Mouse (Mus musculus) hindbrain, postnatal 0 days (tissue): ENCODE measurements around the gene Acsl3. TPM values are rescaled to one million over a fixed set of nuclear protein-coding genes. Genes with fewer than 3 reads are reported as not detected.
A peak's percentile ranks its signal among the peaks of the same experiment; 100 is the strongest.

Experiments used
- ATAC-seq: fragments of 200-750 bp; cut with Nextera tagmentation; 2 replicates; pipeline ENCODE4 v1.8.0; 2017; ENCODE audit warnings: mild to moderate bottlenecking, moderate TSS enrichment, moderate library complexity
- DNase-seq: peaks from one replicate; pipeline ENCODE4 v3.0.0-alpha.2; 2015; ENCODE audit warnings: low spot score
- H3K27ac ChIP-seq: fragments of 300-500 bp; sonication (generic); 2 replicates; pipeline ENCODE4 v1.5.1; 2014; ENCODE audit warnings: mild to moderate bottlenecking
- H3K27me3 ChIP-seq: fragments of 300-500 bp; sonication (generic); 2 replicates; pipeline ENCODE4 v1.6.1; 2014; ENCODE audit warnings: low read length, mixed read lengths; ENCODE audit not compliant: insufficient read depth
- H3K36me3 ChIP-seq: fragments of 300-500 bp; sonication (generic); 2 replicates; pipeline ENCODE4 v1.6.1; 2014; ENCODE audit warnings: low read length, mixed read lengths; ENCODE audit not compliant: insufficient read depth
- H3K4me1 ChIP-seq: fragments of 300-500 bp; sonication (generic); 2 replicates; pipeline ENCODE4 v1.6.1; 2014; ENCODE audit warnings: antibody characterized with exemption, low read length, mixed read lengths; ENCODE audit not compliant: insufficient read depth
- H3K4me2 ChIP-seq: fragments of 300-500 bp; sonication (generic); 2 replicates; pipeline ENCODE4 v1.6.1; 2014; ENCODE audit warnings: low read depth, mild to moderate bottlenecking, low read length, moderate library complexity, mixed read lengths
- H3K4me3 ChIP-seq: fragments of 300-500 bp; sonication (generic); 2 replicates; pipeline ENCODE4 v1.5.1; 2014; ENCODE audit warnings: low read length
- H3K9ac ChIP-seq: fragments of 300-500 bp; sonication (generic); replicated peaks from 2 replicates; pipeline ENCODE4 v1.6.1; 2014; ENCODE audit warnings: mild to moderate bottlenecking, low read length, moderate library complexity, mixed read lengths
- H3K9me3 ChIP-seq: fragments of 300-500 bp; sonication (generic); 2 replicates; pipeline ENCODE4 v1.6.1; 2016; ENCODE audit warnings: low read length, mixed read lengths
- CTCF ChIP-seq: IDR thresholded peaks from 2 replicates; pipeline ENCODE4 v1.5.1; 2016; ENCODE audit warnings: antibody characterized with exemption, control low read depth, low read depth
- WGBS: fragments of 180-500 bp; shearing (Covaris S2); extraction: QIAGEN DNeasy Blood & Tissue Kit; methylation state at CpG from one replicate; pipeline ENCODE4 v1.1.7; 2014; 5-methylcytosine and 5-hydroxymethylcytosine counted together
- polyA plus RNA-seq: library from polyadenylated mRNA; unstranded; fragments of >200 nt; fragmentation: Nextera tagmentation; extraction: Ambion mirVana; gene quantifications from 2 replicates; pipeline ENCODE4 v1.2.1, GENCODE M21; 2015
- total RNA-seq: library from RNA; depleted of rRNA; stranded (reverse); fragments of >200 nt; gene quantifications from 2 replicates; pipeline ENCODE4 v1.2.3, GENCODE M21; 2014

The Acsl3 gene
- total and polyA plus RNA-seq, 2 experiments from 2014 or later: 79.2 to 86.3 TPM

DNA sequence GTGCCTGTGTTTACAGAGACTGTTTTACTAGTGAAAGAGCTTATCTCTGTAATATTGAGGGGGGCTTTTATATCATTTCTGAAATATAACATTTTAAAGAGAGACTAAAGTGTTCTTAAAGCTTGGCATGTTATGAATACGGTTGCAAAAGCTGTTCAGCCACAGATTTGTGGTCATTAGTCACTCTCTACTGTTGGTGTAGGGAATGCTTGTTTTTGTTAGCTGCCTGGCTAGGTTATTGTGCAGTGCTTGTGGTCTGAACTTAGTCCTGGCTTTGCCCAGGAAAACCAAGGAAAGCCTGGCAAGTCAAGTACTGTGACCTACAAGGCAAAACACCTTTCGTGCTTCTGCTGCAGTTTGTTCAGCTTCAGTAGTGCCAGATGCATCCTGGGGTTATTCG is 44.1 kb downstream of the Acsl3 start:
- ATAC-seq: no peak
- no peaks in the 10 kb centered on the region for H3K27me3 ChIP-seq
- H3K4me1 ChIP-seq: no peaks in the 10 kb centered on the region
- H3K9ac ChIP-seq: no peak overlapping the region
- no peaks in the 10 kb centered on the region for H3K9me3 ChIP-seq
- H3K36me3 ChIP-seq: peaks cover 44% of the 10 kb centered on the region; the same call in 1 of the 2 replicates
- H3K4me3 ChIP-seq: no peak overlapping the region
- H3K4me2 ChIP-seq: no peak overlapping the region
- 83% methylated on average over 3 of the region's 3 CpGs for WGBS
- H3K27ac ChIP-seq: no peak overlapping the region
- no peak for DNase-seq
- no peak for TF ChIP-seq CTCF

DNA sequence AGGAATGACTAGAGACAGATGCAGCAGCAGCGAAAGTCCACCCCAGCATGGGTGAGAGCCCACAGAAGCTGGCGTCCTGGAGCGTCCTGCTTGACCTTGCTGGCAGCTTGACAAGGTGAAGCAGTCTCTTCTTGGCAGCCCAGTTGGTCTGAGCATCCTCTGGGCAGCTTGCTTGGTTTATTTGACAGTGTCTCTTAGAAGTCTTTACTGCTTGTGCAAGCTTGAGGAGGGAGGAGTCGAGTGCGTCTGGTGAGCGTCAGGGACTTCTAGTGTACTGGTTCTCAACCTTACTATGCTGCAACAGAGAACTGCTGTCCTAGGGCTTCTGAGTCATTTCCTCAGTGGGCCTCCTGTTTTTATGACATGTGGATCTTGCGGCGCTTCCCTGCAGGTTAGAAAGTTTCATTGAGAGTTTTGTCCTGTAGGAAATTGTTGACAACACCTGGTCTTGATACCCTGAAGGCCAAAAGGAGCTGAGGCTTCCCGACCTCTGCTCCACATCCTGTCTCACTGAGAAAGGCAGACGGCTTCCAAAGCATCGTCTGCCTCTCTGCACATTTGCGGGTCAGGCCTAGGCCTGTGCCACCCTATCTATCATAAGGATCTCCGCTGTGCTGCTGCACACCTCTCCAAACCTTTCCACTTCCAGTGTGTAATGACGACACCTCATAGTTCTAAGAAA is 44.8 kb downstream of the Acsl3 start:
- H3K4me1 ChIP-seq: no peaks in the 10 kb centered on the region
- peaks cover 42% of the 10 kb centered on the region; the same call in 1 of the 2 replicates for H3K36me3 ChIP-seq
- no peak overlapping the region for H3K4me3 ChIP-seq
- ATAC-seq (no peak), DNase-seq (no peak)
- H3K27ac ChIP-seq: no peak overlapping the region
- no peaks in the 10 kb centered on the region for H3K27me3 ChIP-seq
- H3K4me2 ChIP-seq: no peak overlapping the region
- WGBS: 87% methylated on average over 14 of the region's 14 CpGs
- H3K9ac ChIP-seq: no peak overlapping the region
- TF ChIP-seq CTCF: no peak
- no peaks in the 10 kb centered on the region for H3K9me3 ChIP-seq

GRCm38 (mm10) chr1:78702964-78703285 is 45.3 kb downstream of the Acsl3 start:
- TF ChIP-seq CTCF: no peak
- Histone ChIP-seq H3K4me2 (no peak overlapping the region), H3K27me3 (no peaks in the 10 kb centered on the region), H3K4me3 (no peak overlapping the region), H3K36me3 (peaks cover 40% of the 10 kb centered on the region; the same call in 1 of the 2 replicates), H3K9ac (no peak overlapping the region), H3K27ac (no peak overlapping the region), H3K9me3 (no peaks in the 10 kb centered on the region), H3K4me1 (no peaks in the 10 kb centered on the region)
- DNase-seq: no peak
- 92% methylated on average over 2 of the region's 2 CpGs for WGBS
- ATAC-seq: no peak

DNA sequence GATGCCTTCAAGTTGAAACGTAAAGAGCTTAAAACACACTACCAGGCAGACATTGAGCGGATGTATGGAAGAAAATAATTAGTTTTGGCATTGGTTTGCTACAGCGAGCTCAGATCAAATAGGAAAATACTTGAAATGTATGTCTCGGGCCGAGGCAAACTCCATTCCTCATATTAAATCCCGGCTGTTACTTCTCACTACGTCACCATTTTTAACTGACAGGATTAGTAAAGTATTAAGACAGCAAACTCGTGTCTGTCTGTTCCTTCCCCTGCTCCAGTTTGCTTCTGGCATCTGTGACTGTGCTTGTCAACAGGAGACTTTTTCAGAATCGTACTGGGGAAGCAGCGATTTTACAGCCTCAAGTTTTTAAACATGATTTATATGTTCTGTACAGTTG is 48.7 kb downstream of the Acsl3 start:
- H3K27me3 ChIP-seq: no peaks in the 10 kb centered on the region
- no peak for TF ChIP-seq CTCF
- no peak overlapping the region for H3K4me3 ChIP-seq
- H3K9ac ChIP-seq: no peak overlapping the region
- H3K36me3 ChIP-seq: peaks cover 31% of the 10 kb centered on the region; the same call in 1 of the 2 replicates
- no peaks in the 10 kb centered on the region for H3K9me3 ChIP-seq
- WGBS: 91% methylated on average over 10 of the region's 10 CpGs
- DNase-seq (no peak), ATAC-seq (no peak)
- H3K27ac ChIP-seq: no peak overlapping the region
- H3K4me2 ChIP-seq: no peak overlapping the region
- no peaks in the 10 kb centered on the region for H3K4me1 ChIP-seq

GRCm38 (mm10) chr1:78707280-78707679 is 49.7 kb downstream of the Acsl3 start:
- 57% methylated on average over 4 of the region's 4 CpGs for WGBS
- Histone ChIP-seq H3K4me2 (no peak overlapping the region), H3K4me3 (no peak overlapping the region), H3K9ac (no peak overlapping the region), H3K27me3 (no peaks in the 10 kb centered on the region), H3K36me3 (peaks cover 23% of the 10 kb centered on the region; the same call in 1 of the 2 replicates), H3K4me1 (no peaks in the 10 kb centered on the region), H3K27ac (no peak overlapping the region), H3K9me3 (no peaks in the 10 kb centered on the region)
- peak; percentile 73 for DNase-seq
- peak; percentile 58 for TF ChIP-seq CTCF
- ATAC-seq: no peak

DNA sequence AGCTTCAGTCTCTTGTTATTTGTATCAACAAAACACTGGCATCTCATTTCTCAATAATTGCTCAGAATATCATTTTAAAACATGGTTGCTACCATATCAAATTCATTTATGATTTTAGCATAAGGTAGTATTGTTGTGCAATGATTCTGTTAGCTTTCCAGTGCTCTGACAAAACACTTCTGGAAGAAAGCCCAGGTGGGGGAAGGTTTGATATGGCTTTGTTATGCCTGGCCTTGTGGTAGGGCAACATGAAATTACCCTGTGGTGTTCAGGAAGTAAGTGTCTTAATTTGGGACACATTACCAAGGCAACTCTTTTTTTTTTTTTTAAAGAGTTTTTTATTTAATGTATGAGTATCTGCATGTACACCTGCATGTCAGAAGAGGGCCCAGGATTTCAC is 52.4 kb downstream of the Acsl3 start:
- H3K4me3 ChIP-seq: no peak overlapping the region
- no peak for TF ChIP-seq CTCF
- DNase-seq (no peak), ATAC-seq (no peak)
- H3K9me3 ChIP-seq: no peaks in the 10 kb centered on the region
- H3K9ac ChIP-seq: no peak overlapping the region
- H3K4me1 ChIP-seq: no peaks in the 10 kb centered on the region
- no peak overlapping the region for H3K27ac ChIP-seq
- H3K36me3 ChIP-seq: peaks cover 4% of the 10 kb centered on the region; the same call in 1 of the 2 replicates
- no peaks in the 10 kb centered on the region for H3K27me3 ChIP-seq
- no peak overlapping the region for H3K4me2 ChIP-seq

DNA sequence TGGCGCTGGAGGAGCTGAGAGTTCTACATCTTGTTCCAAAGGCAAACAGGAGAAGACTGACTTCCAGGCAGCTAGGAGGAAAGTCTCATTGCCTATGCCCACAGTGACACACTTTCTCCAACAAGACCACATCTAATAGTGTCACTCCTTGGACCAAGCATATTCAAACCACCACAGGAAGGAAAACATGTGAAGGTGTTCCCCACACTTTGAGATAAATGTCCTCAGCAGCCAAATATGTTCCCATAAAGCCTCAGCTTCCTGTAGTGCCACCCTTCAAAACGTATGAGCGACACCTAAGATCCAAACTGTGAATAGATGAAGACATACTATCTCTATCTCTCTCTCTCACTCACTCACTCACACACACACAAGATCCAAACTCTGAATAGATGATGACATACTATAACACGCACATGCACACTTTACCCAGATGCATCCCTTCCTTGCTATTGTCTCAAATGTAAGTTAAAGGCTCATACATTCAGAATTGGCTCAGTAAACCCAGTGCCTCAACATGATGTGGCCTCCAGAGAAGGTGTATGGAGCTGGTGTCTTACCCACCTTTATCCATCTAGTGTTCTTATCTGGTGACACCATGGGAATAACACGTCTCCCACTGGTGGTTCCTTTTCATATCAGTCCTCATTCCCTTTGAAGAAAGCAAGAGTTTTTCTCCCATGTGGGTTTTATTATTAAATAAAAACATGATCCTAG is 53.1 kb downstream of the Acsl3 start:
- Histone ChIP-seq H3K4me2 (no peak overlapping the region), H3K4me1 (no peaks in the 10 kb centered on the region), H3K27ac (no peak overlapping the region), H3K4me3 (no peak overlapping the region), H3K9me3 (no peaks in the 10 kb centered on the region), H3K27me3 (no peaks in the 10 kb centered on the region), H3K9ac (no peak overlapping the region), H3K36me3 (peaks cover 4% of the 10 kb centered on the region; the same call in 1 of the 2 replicates)
- ATAC-seq (no peak), DNase-seq (no peak)
- no peak for TF ChIP-seq CTCF
- WGBS: 91% methylated on average over 5 of the region's 5 CpGs
